Mouse (Mus musculus): ENCODE data around the gene Ermard. TPM values are rescaled to one million over a fixed set of nuclear protein-coding genes. Genes with fewer than 3 reads are reported as not detected.
"Not testable (repeated sequence)": the region's sequence is repeated elsewhere in the genome, so short reads cannot be mapped to it uniquely, and the experiment has no call there.

The Ermard gene
- polyA plus RNA-seq, 1 experiment from 2014 or later, result 85.6 TPM

DNA sequence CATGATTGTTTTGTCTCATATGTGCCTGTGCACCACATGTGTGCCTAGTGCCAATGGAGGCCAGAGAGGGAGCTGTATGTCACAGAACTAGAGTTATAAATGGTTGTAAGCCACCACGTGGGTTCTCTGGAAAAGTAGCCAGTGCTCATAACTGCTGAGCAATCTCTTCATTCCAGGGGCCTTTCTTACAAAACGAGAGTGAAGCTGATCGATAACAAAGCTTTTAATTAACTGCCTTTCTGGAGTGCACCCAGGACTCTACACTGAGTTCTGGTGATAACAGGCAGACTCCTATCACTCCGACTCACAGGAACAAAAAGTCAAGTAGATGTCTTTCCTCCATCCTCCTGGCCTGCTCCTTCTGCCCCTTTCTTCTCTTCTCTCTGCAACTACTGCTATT lies 9.6 kb upstream of the Ermard start:
- H3K27me3 ChIP-seq; ATAC-seq (ENCODE audit: borderline replicate concordance, extremely low read depth, low FRiP score, low TSS enrichment); H3K4me2 ChIP-seq; H3K4me3 ChIP-seq; H3K27ac ChIP-seq; H3K9me3 ChIP-seq; H3K36me3 ChIP-seq; H3K4me1 ChIP-seq; H3K9ac ChIP-seq: not testable (repeated sequence)
- WGBS, result no CpG with 5 or more reads among the region's 4 CpGs

DNA sequence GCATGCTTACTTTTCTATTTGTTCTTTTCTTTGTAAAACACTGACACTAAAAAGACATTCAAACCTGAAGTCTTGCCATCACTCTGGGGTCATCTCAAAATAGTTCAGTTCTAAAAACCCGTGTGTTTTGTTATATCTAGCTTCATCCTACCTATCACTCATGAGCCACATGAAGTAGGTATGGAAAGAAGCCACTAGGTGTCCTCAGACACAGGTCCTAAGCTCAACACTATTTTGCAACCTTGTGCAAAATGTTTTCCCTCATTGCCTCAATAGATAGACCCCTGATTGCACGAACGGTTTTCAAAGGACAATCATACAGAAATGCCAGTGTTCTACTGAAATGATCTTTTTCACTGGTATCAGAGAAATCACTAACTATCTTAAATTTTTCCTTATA lies 553 bp upstream of the Ermard start:
- not testable (repeated sequence) for H3K36me3 ChIP-seq; H3K4me3 ChIP-seq; H3K27me3 ChIP-seq; H3K27ac ChIP-seq; H3K4me2 ChIP-seq; H3K9ac ChIP-seq; H3K9me3 ChIP-seq; ATAC-seq (ENCODE audit: borderline replicate concordance, extremely low read depth, low FRiP score, low TSS enrichment); H3K4me1 ChIP-seq
- whole genome bisulfite sequencing, result no CpG with 5 or more reads among the region's 3 CpGs

DNA sequence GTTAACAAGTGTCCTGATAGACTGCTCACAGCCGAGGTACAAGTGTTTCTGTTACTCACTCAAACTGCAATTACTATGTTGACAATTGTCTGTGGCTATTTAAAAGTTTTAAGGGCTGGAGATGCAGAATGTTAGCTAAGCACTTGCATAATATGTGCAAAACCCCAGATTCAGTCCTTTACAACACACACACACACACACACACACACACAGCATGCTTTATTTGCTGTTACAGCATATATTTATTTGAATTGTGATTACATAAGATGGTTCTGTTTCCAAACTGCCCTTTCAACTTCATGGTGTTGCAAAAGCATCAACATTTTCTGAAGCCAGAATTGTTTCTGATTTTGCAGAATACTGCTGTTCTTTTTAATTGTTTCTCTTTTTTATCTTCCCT lies 9.3 kb downstream of the Ermard start:
- H3K4me1 ChIP-seq; H3K9ac ChIP-seq; H3K9me3 ChIP-seq; H3K27me3 ChIP-seq; H3K36me3 ChIP-seq; H3K4me2 ChIP-seq; ATAC-seq (ENCODE audit: borderline replicate concordance, extremely low read depth, low FRiP score, low TSS enrichment); H3K27ac ChIP-seq; H3K4me3 ChIP-seq: not testable (repeated sequence)
- WGBS, result no CpG with 5 or more reads among the region's 1 CpGs

DNA sequence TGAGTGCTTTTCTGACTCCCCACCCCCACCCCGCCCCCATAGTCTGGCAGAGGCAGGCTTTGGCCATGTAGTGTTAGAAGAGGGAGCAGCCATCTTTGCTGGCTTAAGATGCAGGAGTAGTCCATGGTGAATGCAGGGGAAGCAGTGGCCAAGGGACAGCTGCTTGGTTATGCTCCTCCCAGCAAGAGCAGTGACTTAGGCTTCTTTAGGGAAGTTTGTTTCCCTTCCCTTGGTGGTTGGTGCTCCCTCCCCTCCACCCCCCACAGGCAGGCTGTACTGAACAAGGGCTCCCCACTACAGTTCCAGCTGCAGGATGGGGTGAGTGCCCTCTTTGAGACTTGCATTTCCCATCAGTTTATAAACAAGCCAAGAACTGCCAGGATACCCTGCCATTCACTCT lies 11.8 kb downstream of the Ermard start:
- not testable (repeated sequence) for H3K27ac ChIP-seq; H3K4me2 ChIP-seq; H3K36me3 ChIP-seq; H3K9me3 ChIP-seq; H3K4me3 ChIP-seq; H3K4me1 ChIP-seq; ATAC-seq (ENCODE audit: borderline replicate concordance, extremely low read depth, low FRiP score, low TSS enrichment); H3K27me3 ChIP-seq; H3K9ac ChIP-seq
- 68% methylated on average over 1 of the region's 1 CpGs for WGBS

DNA sequence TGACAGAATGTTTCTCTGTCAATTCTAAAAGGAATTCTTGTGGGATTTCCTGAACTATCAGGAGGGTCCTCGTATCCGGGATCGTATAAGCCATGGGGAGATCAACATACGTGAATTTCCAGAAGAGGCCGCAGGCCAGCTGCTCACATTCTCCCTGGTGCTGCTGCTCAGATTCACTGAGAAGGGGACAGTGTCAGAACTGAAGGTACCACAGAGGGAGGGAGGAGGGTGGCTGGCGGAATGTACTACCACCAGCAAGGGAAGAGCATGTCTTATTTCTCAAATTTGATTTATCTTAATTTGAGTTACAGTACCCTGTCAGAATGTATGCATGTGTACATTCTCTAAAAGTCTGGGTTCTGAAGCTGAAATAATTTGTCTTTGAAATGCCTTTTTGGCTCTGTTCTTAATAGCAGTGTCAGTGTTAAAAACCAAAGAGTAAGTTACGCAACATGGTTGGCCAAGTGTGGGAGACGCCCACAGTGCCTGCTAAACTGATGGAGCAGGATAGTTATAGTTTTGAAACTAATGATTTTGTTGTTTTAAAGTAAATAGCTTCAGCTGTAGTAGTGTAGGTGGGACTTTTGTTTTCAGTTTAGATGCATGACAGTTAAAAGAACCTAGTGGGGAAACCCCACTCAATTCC lies 12.3 kb downstream of the Ermard start:
- H3K27ac ChIP-seq; H3K4me3 ChIP-seq; H3K36me3 ChIP-seq; H3K27me3 ChIP-seq; H3K4me2 ChIP-seq; ATAC-seq (ENCODE audit: borderline replicate concordance, extremely low read depth, low FRiP score, low TSS enrichment); H3K4me1 ChIP-seq; H3K9ac ChIP-seq; H3K9me3 ChIP-seq: not testable (repeated sequence)
- 95% methylated on average over 6 of the region's 8 CpGs for WGBS

DNA sequence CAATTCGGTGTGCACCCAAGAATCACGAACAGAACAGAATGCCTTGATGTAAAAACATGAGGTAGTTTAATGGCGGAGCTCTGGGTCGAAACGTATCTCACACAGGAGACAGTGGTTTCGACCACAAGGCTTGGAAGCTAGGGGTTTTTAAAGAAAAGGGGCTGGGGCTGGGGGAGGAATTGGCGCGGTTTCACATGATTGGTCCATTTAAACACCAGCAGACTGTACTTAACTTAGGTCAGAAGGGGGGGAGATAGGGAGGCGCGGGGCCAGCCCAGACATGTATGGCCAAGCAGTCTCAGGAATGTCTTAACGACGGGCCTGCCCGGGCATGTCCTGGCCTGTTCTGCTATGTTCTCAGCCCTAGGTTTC lies 12.8 kb downstream of the Ermard start:
- not testable (repeated sequence) for H3K27me3 ChIP-seq; H3K36me3 ChIP-seq; H3K9me3 ChIP-seq; H3K27ac ChIP-seq; H3K4me1 ChIP-seq; H3K9ac ChIP-seq; H3K4me2 ChIP-seq; H3K4me3 ChIP-seq; ATAC-seq (ENCODE audit: borderline replicate concordance, extremely low read depth, low FRiP score, low TSS enrichment)
- WGBS, result 90% methylated on average over 13 of the region's 13 CpGs

DNA sequence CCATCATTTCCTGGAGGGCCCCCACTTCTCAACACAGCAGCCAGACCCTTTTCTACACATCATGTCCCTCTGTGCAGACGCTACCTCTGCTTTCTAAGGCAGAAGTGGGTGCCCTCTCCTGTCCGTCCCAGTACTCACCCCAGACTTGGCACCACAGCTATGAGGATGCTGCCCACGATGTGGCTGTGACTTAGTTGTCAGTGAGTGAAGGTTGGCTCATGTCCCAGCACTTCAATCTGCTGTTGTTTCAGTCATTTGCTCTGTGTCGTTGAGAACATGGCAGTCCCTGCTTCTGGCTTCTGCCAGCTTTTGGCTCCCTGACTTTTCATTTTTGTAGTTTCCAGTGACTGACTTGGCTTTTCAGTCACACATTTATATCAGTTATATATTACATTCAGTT lies 14.9 kb downstream of the Ermard start:
- 65% methylated on average over 4 of the region's 4 CpGs for WGBS
- H3K4me2 ChIP-seq, result no peak overlapping the region
- H3K4me3 ChIP-seq, result no peak overlapping the region
- H3K27me3 ChIP-seq, result no peaks in the 10 kb centered on the region
- H3K9ac ChIP-seq, result no peak overlapping the region
- H3K9me3 ChIP-seq, result no peaks in the 10 kb centered on the region
- H3K4me1 ChIP-seq, result 0 out of 2 replicates have a peak, but pooled peaks cover 8% of the 10 kb centered on the region
- ATAC-seq (ENCODE audit: borderline replicate concordance, extremely low read depth, low FRiP score, low TSS enrichment), result no peak
- no peak overlapping the region for H3K27ac ChIP-seq
- H3K36me3 ChIP-seq, result 0 out of 2 replicates have a peak, but pooled peaks cover 3% of the 10 kb centered on the region

DNA sequence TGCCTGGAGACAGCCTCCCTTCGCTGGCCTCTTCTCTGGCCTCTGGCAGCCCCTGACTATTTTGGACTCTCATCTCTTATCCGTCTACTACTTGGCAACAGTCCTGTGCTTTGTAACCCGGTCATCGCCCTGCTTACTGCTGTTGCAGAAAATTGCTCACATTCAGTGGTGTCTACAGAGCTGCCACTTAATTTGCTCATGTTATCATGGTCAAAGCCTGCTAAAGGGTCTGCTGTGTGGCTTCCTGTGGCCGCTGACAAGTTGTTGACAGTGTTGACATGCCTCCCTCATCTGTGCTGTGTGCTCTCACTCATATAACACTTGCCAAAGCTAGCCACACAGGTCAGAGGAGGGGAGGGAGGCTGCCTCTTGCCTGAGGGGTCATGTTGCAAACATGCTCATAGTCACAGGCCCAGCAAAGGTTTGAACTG lies 17.2 kb downstream of the Ermard start:
- 41% methylated on average over 5 of the region's 5 CpGs for WGBS

DNA sequence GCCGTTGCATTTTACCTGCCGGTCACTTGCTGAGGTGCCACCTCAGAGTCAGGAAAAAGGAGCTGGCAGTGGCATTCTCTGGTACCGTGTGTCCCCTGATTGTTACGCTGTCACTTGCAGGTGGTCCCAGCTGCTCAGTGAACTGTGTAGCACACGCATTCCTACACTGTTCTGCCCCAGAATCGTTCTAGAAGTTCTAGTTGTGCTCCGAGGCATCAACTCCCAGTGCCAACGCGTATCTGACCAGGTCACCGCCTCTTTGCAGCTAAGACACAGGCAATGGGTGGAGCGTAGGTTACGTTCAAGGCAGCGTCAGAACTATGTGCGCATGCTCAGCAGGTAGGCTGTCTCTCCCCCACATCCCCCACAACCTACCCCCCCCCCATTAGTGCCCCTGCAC lies 18.6 kb downstream of the Ermard start:
- H3K27me3 ChIP-seq, result no peaks in the 10 kb centered on the region
- H3K27ac ChIP-seq, result no peak overlapping the region
- ATAC-seq (ENCODE audit: borderline replicate concordance, extremely low read depth, low FRiP score, low TSS enrichment), result no peak
- no peak overlapping the region for H3K4me2 ChIP-seq
- H3K4me1 ChIP-seq, result 0 out of 2 replicates have a peak, but pooled peaks cover 8% of the 10 kb centered on the region
- no peak overlapping the region for H3K4me3 ChIP-seq
- WGBS, result 93% methylated on average over 14 of the region's 14 CpGs
- peaks cover 13% of the 10 kb centered on the region; the same call in 1 of the 2 replicates for H3K36me3 ChIP-seq
- H3K9me3 ChIP-seq, result no peaks in the 10 kb centered on the region
- no peak overlapping the region for H3K9ac ChIP-seq

More for the DNA sequence above, 17.2 kb downstream of the Ermard start:
- H3K4me1 ChIP-seq, result 0 out of 2 replicates have a peak, but pooled peaks cover 8% of the 10 kb centered on the region
- no peak overlapping the region for H3K9ac ChIP-seq
- no peak overlapping the region for H3K27ac ChIP-seq
- H3K36me3 ChIP-seq, result peaks cover 13% of the 10 kb centered on the region; the same call in 1 of the 2 replicates
- H3K27me3 ChIP-seq, result no peaks in the 10 kb centered on the region
- no peak overlapping the region for H3K4me3 ChIP-seq
- no peaks in the 10 kb centered on the region for H3K9me3 ChIP-seq
- ATAC-seq (ENCODE audit: borderline replicate concordance, extremely low read depth, low FRiP score, low TSS enrichment), result peak; percentile 82
- H3K4me2 ChIP-seq, result no peak overlapping the region

DNA sequence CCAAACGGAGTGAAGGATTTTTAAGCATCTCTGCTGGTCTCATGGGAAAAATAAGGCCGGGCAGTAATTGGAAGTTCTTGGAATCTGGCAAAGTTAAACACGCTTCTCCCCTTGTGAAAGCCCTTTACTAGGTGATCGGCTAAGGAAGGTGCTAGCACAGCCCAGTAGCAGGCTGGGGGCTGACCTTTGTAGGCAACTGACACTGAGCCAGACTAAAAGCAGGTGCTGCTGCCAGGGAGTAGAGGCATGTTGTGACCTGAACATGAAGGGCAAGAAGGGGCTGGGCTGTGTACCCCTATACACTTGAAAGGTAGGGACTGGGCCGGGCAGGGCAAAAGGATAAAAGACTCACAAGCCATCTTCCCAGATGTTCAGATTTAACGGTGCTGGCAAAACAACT lies 19.3 kb downstream of the Ermard start:
- Histone ChIP-seq H3K4me2 (no peak overlapping the region), H3K9ac (no peak overlapping the region), H3K4me3 (no peak overlapping the region), H3K27me3 (no peaks in the 10 kb centered on the region), H3K36me3 (peaks cover 13% of the 10 kb centered on the region; the same call in 1 of the 2 replicates), H3K27ac (no peak overlapping the region), H3K9me3 (no peaks in the 10 kb centered on the region), H3K4me1 (0 out of 2 replicates have a peak, but pooled peaks cover 8% of the 10 kb centered on the region)
- no peak for ATAC-seq (ENCODE audit: borderline replicate concordance, extremely low read depth, low FRiP score, low TSS enrichment)
- WGBS, result 85% methylated on average over 6 of the region's 6 CpGs

DNA sequence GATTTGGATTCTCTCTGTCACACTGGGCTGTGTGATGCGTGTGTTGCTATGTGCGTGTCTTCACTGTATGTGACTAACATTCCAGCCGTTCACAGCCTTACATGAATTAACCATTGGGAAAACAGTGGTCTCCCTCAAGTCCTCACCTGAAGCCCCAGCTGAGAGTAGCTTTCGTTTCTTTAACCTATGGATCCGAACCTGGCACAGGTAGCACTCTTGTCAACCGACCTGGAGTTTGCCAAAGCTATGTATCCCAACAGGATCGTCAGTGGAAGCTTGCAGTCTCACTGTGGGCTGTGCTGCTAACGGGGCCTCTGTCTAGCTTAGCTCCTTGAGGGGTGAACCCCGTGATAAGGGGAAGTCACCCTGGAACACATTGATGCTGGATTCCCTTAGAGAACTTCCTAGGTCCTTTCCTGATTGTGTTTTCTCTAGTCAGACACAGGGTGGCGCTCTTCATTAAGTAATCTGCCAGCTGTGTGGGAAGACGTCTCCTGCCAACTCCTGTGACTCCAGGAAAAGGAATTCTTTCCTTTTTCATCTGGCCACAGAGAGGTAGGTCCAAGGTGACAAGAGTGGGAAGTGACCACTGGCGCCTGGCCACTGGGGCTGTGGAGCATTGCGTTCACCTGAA lies 24.5 kb downstream of the Ermard start:
- Histone ChIP-seq H3K27me3 (no peaks in the 10 kb centered on the region), H3K9ac (no peak overlapping the region), H3K27ac (no peak overlapping the region), H3K4me3 (no peak overlapping the region), H3K4me1 (peaks cover 18% of the 10 kb centered on the region), H3K4me2 (peak overlapping the region; percentile 25; the same call in 1 of the 2 replicates), H3K36me3 (peaks cover 10% of the 10 kb centered on the region; the same call in 1 of the 2 replicates), H3K9me3 (no peaks in the 10 kb centered on the region)
- ATAC-seq (ENCODE audit: borderline replicate concordance, extremely low read depth, low FRiP score, low TSS enrichment), result peak; percentile 39; the same call in 1 of the 2 replicates
- WGBS, result 40% methylated on average over 13 of the region's 13 CpGs

DNA sequence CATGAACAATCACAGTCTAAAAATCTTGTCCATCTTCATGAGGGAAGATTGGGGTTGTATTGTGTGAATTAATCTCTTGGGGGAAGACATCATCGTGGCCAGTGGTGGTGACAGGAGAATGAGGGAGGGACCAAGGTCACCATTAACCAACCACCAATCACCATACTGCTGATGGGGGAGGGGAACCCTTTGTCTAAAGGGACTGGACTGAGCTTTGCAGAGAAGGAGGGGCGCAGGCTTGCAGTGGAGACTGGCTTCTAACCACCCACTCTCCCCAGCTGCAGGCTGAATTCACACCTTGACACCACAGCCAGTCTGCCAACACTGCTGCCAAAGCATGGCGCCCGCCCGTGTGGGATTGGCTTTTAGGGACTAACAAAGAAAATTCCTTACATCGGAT lies 25.1 kb downstream of the Ermard start:
- 55% methylated on average over 6 of the region's 6 CpGs for WGBS
- no peak overlapping the region for H3K4me3 ChIP-seq
- H3K36me3 ChIP-seq, result peaks cover 10% of the 10 kb centered on the region; the same call in 1 of the 2 replicates
- H3K4me1 ChIP-seq, result peaks cover 18% of the 10 kb centered on the region
- H3K27ac ChIP-seq, result no peak overlapping the region
- H3K27me3 ChIP-seq, result no peaks in the 10 kb centered on the region
- 0 out of 2 replicates have a peak, but pooled peaks have one; percentile 52 for ATAC-seq (ENCODE audit: borderline replicate concordance, extremely low read depth, low FRiP score, low TSS enrichment)
- H3K9ac ChIP-seq, result no peak overlapping the region
- peak overlapping the region; percentile 25; the same call in 1 of the 2 replicates for H3K4me2 ChIP-seq
- no peaks in the 10 kb centered on the region for H3K9me3 ChIP-seq

All from lung, embryonic 15.5 days (tissue).